Mouse (Mus musculus) lung, postnatal 0 days (tissue): ENCODE measurements around the gene Rad51b.

Experiments
- CTCF ChIP-seq: IDR thresholded peaks from 2 replicates; pipeline ENCODE4 v1.5.1; 2016; ENCODE audit warnings: antibody characterized with exemption, mild to moderate bottlenecking
- EP300 ChIP-seq: IDR thresholded peaks from 2 replicates; pipeline ENCODE4 v1.6.1; 2016; ENCODE audit warnings: antibody characterized with exemption, mild to moderate bottlenecking, control low read depth

DNA sequence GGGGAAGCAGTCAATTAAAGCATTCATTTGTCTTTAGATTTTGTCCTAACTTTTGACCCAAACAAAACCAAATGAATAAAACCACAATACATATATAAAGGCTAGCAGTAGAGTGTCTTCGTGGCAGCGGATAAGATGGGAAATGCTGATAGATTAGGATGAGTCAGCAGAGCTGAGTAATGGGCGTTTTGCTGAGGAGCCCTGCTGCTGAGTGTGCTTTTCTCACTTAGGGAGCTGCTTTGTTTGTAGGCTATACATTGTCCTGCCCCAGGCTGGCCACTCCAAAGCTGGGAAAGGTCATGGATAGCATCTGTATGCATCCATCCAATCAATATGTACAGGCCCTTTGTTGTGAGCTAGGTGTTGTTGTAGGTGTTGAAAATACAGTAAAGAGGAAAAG, 204.8 kb downstream of the Rad51b start:
- TF ChIP-seq CTCF (no peak), EP300 (no peak)
